ENCODE assay signal across 8 mouse cellular contexts in the genomic region with DNA sequence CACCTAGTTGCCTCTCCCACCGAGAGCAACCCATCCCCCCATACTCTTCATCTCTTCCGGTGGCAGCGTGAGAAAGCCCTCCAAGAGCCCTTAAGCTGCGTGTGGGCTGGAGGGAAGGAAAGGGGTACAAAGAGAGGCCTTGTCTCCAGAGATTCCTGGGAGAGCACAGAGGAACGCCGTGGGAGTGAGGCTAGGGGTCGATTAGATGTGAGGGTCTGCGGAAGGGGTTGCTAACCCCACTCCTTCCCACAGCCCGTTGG. TPM values are rescaled to one million over a fixed set of nuclear protein-coding genes. Genes with fewer than 3 reads are reported as not detected.
DNase-seq lines count a peak whose midpoint lies in the region; ATAC-seq lines count a peak whose summit lies in the region.

No protein-coding gene starts in this region.

- no peak for ATAC-seq in liver, embryonic 12.5 days

- H3K9me3 ChIP-seq in forebrain, embryonic 10.5 days, result no peaks in the 10 kb centered on the region
- H3K9me3 ChIP-seq in liver, embryonic 12.5 days (replicated peaks), result no peaks in the 10 kb centered on the region

- H3K27ac ChIP-seq in forebrain, embryonic 10.5 days, result peak overlapping the region; percentile 93
- H3K27ac ChIP-seq in liver, embryonic 12.5 days, result peak overlapping the region; percentile 85

- WGBS in forebrain, embryonic 10.5 days, result 0% methylated on average over 9 of the region's 9 CpGs
- under 1% methylated on average over 9 of the region's 9 CpGs for WGBS in liver, embryonic 12.5 days (ENCODE audit: insufficient replicate concordance)

- no peaks in the 10 kb centered on the region for H3K27me3 ChIP-seq in forebrain, embryonic 10.5 days (ENCODE audit: poor library complexity, severe bottlenecking)
- no peaks in the 10 kb centered on the region; the same call in none of the 2 replicates for H3K27me3 ChIP-seq in liver, embryonic 12.5 days (replicated peaks)

- H3K4me2 ChIP-seq in liver, embryonic 12.5 days, result peak overlapping the region; percentile 99

- peak overlapping the region; percentile 76 for H3K4me3 ChIP-seq in forebrain, embryonic 10.5 days
- H3K4me3 ChIP-seq in liver, embryonic 12.5 days, result peak overlapping the region; percentile 69

- peaks cover 39% of the 10 kb centered on the region for H3K4me1 ChIP-seq in forebrain, embryonic 10.5 days
- peaks cover 90% of the 10 kb centered on the region for H3K4me1 ChIP-seq in liver, embryonic 12.5 days

- peak; percentile 45 for DNase-seq in right cerebral cortex, postnatal 4 days
- no peak for DNase-seq in right cerebral cortex, postnatal 36 days (ENCODE audit: low spot score in 2 of 2)
- peak; percentile 74 for DNase-seq in forebrain, embryonic 10.5 days (ENCODE audit: extremely low spot score, low spot score)
- DNase-seq in retina, embryonic 14.5 days (ENCODE audit: low spot score), result peak; percentile 75
- no peak for DNase-seq in urinary bladder, postnatal 4 days (ENCODE audit: low spot score in 2 of 2)
- no peak for DNase-seq in gastrocnemius, postnatal 10 days
- DNase-seq in right cerebral cortex, postnatal 14 days, result no peak

- H3K9ac ChIP-seq in liver, embryonic 12.5 days, result peak overlapping the region; percentile 72

- peaks cover 39% of the 10 kb centered on the region for H3K36me3 ChIP-seq in forebrain, embryonic 10.5 days (replicated peaks)
- peaks cover 3% of the 10 kb centered on the region for H3K36me3 ChIP-seq in liver, embryonic 12.5 days

RNA-seq across cellular contexts. Expression of gene Mical1, which starts 0.8 kb away (rescaled TPM):
- 48.3 and 50.0 TPM in 2 replicates for polyA plus RNA-seq in forebrain, embryonic 10.5 days (2016; fragmentation: Nextera tagmentation; extraction: Ambion mirVana)
- 10.6 TPM in 2 replicates for polyA plus RNA-seq in liver, embryonic 12.5 days (2016; fragmentation: Nextera tagmentation; extraction: Ambion mirVana)
- 10 to 100 TPM; 17.3 to 26.9 TPM for total RNA-seq in gastrocnemius, postnatal 10 days (2021)

RNA-seq across cellular contexts. Expression of gene Smpd2, which starts 13.2 kb away (rescaled TPM):
- 64.7 and 65.6 TPM in 2 replicates for polyA plus RNA-seq in forebrain, embryonic 10.5 days (2016; fragmentation: Nextera tagmentation; extraction: Ambion mirVana)
- 12.2 and 13.4 TPM in 2 replicates for polyA plus RNA-seq in liver, embryonic 12.5 days (2016; fragmentation: Nextera tagmentation; extraction: Ambion mirVana)
- 10 to 100 TPM; 12.8 to 14.3 TPM for total RNA-seq in gastrocnemius, postnatal 10 days (2021)

RNA-seq across cellular contexts. Expression of gene Ppil6, which starts 13.3 kb away (rescaled TPM):
- 0.71 and 1.8 TPM in 2 replicates for polyA plus RNA-seq in forebrain, embryonic 10.5 days (2016; fragmentation: Nextera tagmentation; extraction: Ambion mirVana)
- polyA plus RNA-seq in liver, embryonic 12.5 days (2016; fragmentation: Nextera tagmentation; extraction: Ambion mirVana), result 0.12 TPM in 1 of 2 replicates, not detected in the other
- total RNA-seq in gastrocnemius, postnatal 10 days (2021), result not detected

RNA-seq across cellular contexts. Expression of gene Zbtb24, which starts 26.8 kb away (rescaled TPM):
- polyA plus RNA-seq in forebrain, embryonic 10.5 days (2016; fragmentation: Nextera tagmentation; extraction: Ambion mirVana), result 16.0 and 17.7 TPM in 2 replicates
- 7.3 and 8.5 TPM in 2 replicates for polyA plus RNA-seq in liver, embryonic 12.5 days (2016; fragmentation: Nextera tagmentation; extraction: Ambion mirVana)
- 1 to 10 TPM; 6.0 to 8.5 TPM for total RNA-seq in gastrocnemius, postnatal 10 days (2021)

RNA-seq across cellular contexts. Expression of gene Cd164, which starts 42.3 kb away (rescaled TPM):
- polyA plus RNA-seq in forebrain, embryonic 10.5 days (2016; fragmentation: Nextera tagmentation; extraction: Ambion mirVana), result 125 and 129 TPM in 2 replicates
- 83.6 TPM in 2 replicates for polyA plus RNA-seq in liver, embryonic 12.5 days (2016; fragmentation: Nextera tagmentation; extraction: Ambion mirVana)
- total RNA-seq in gastrocnemius, postnatal 10 days (2021), result 100 to 1,000 TPM; 173 to 184 TPM

Comparison
In these comparisons a context has a peak if more than half of its experiments do, and no peak if none do; other contexts are left out.
1. DNase-seq: peak in right cerebral cortex, postnatal 4 days (single experiment), forebrain, embryonic 10.5 days (single experiment) and retina, embryonic 14.5 days (single experiment); none in right cerebral cortex, postnatal 36 days (0 of 2), urinary bladder, postnatal 4 days (0 of 2), gastrocnemius, postnatal 10 days (single experiment) and right cerebral cortex, postnatal 14 days (single experiment).